Mouse (Mus musculus) Patski (cell line): Measurements from ENCODE around the gene Tat. TPM values are rescaled to one million over a fixed set of nuclear protein-coding genes. Genes with fewer than 3 reads are reported as not detected.

Experiments
- ATAC-seq: fragments of 100-300 bp; one replicate; pipeline ENCODE4 v1.8.0; 2021
- CTCF ChIA-PET: fragments of 350-600 bp; sonication (Branson Sonifier 250); formaldehyde crosslinking; loops from one replicate; lab custom pipeline; 2022; ENCODE audit warnings: inconsistent platforms; lab: Charles Lee
- POLR2A ChIA-PET: fragments of 350-600 bp; sonication (Branson Sonifier 250); formaldehyde crosslinking; loops from one replicate; lab custom pipeline; 2022; ENCODE audit warnings: antibody characterized with exemption, inconsistent platforms; lab: Charles Lee
- DNase-seq: peaks from one replicate; pipeline ENCODE4 v3.0.0-alpha.2; 2011; ENCODE audit warnings: low read depth, low spot score
- H3K27me3 ChIP-seq: fragments of 371-371 bp; one replicate; pipeline ENCODE4 v1.5.1; 2021
- CTCF ChIP-seq: fragments of 100-300 bp; IDR thresholded peaks from one replicate; pipeline ENCODE4 v1.5.1; 2021
- in situ Hi-C: fragments of 300-500 bp; cut with MboI; formaldehyde crosslinking; loops from 3 replicates; pipeline ENCODE4 v1.11.1; 2018; ENCODE audit warnings: low pct_unique_long_range_greater_than_20kb, mixed read lengths
- polyA plus RNA-seq: library from polyadenylated mRNA; unstranded; gene quantifications from one replicate; pipeline ENCODE4 v1.2.3, GENCODE M21; 2021

Tat gene
- polyA plus RNA-seq, 1 experiment from 2014 or later = 0.04 TPM

GRCm38 (mm10) chr8:109972901-109973300, 17.3 kb upstream of the Tat start:
- in situ Hi-C loops = loop anchor here (5.0 kb wide), 1 partner anchor 94 kb away; no protein-coding TSS in a partner anchor
- DNase-seq (no peak), ATAC-seq (no peak)
- peaks cover 4% of the 10 kb centered on the region for H3K27me3 ChIP-seq
- POLR2A ChIA-PET = no interaction called here
- no peak for TF ChIP-seq CTCF
- CTCF ChIA-PET = interaction anchor here (1.1 to 3.8 kb wide), 3 partner anchors 18 to 98 kb away, joined by 3 to 22 read pairs (median 5); no protein-coding TSS in a partner anchor

- CTCF ChIA-PET = no interaction called here
- DNase-seq (no peak), ATAC-seq (no peak)
- peaks cover 4% of the 10 kb centered on the region for H3K27me3 ChIP-seq
- POLR2A ChIA-PET = no interaction called here
- in situ Hi-C loops = no loop called here
- TF ChIP-seq CTCF = no peak
Measured at GRCm38 (mm10) chr8:109979339-109979738, 10.9 kb upstream of the Tat start.

- TF ChIP-seq CTCF = no peak
- DNase-seq (no peak), ATAC-seq (no peak)
- ChIA-PET CTCF (no interaction called here), POLR2A (no interaction called here)
- H3K27me3 ChIP-seq = peaks cover 10% of the 10 kb centered on the region
- in situ Hi-C loops = no loop called here
Measured at GRCm38 (mm10) chr8:109982386-109983105, 7.7 kb upstream of the Tat start.

GRCm38 (mm10) chr8:109983944-109984343, 6.3 kb upstream of the Tat start:
- CTCF ChIA-PET = no interaction called here

GRCm38 (mm10) chr8:109986384-109986783, 3.9 kb upstream of the Tat start:
- in situ Hi-C loops = no loop called here
- H3K27me3 ChIP-seq = peaks cover 10% of the 10 kb centered on the region
- no peak for TF ChIP-seq CTCF
- no peak for ATAC-seq
- DNase-seq = no peak
- ChIA-PET CTCF (no interaction called here), POLR2A (no interaction called here)

More at GRCm38 (mm10) chr8:109983944-109984343, 6.3 kb upstream of the Tat start:
- no peak for DNase-seq
- no peak for ATAC-seq
- no peak for TF ChIP-seq CTCF
- in situ Hi-C loops = no loop called here
- POLR2A ChIA-PET = no interaction called here
- H3K27me3 ChIP-seq = peaks cover 10% of the 10 kb centered on the region

GRCm38 (mm10) chr8:109987776-109988175, 2.5 kb upstream of the Tat start:
- peaks cover 7% of the 10 kb centered on the region for H3K27me3 ChIP-seq
- in situ Hi-C loops = no loop called here
- TF ChIP-seq CTCF = no peak
- ChIA-PET POLR2A (no interaction called here), CTCF (no interaction called here)
- DNase-seq (no peak), ATAC-seq (no peak)

GRCm38 (mm10) chr8:109989151-109989550, 1.1 kb upstream of the Tat start:
- ATAC-seq = no peak
- in situ Hi-C loops = no loop called here
- CTCF ChIA-PET = no interaction called here

GRCm38 (mm10) chr8:109992166-109992565, 1.9 kb downstream of the Tat start:
- ATAC-seq = no peak
- in situ Hi-C loops = no loop called here
- no peaks in the 10 kb centered on the region for H3K27me3 ChIP-seq
- no peak for TF ChIP-seq CTCF
- CTCF ChIA-PET = interaction anchor here (1.6 to 1.8 kb wide), 2 partner anchors 22 to 29 kb away, joined by 5 to 6 read pairs; no protein-coding TSS in a partner anchor
- DNase-seq = no peak
- POLR2A ChIA-PET = no interaction called here

More at GRCm38 (mm10) chr8:109989151-109989550, 1.1 kb upstream of the Tat start:
- H3K27me3 ChIP-seq = peaks cover 7% of the 10 kb centered on the region
- POLR2A ChIA-PET = no interaction called here
- no peak for TF ChIP-seq CTCF
- no peak for DNase-seq

- ChIA-PET POLR2A (no interaction called here), CTCF (interaction anchor here (1.8 kb wide), 1 partner anchor 30 kb away, joined by 5 read pairs; no protein-coding TSS in a partner anchor)
- in situ Hi-C loops = no loop called here
- no peak for TF ChIP-seq CTCF
- ATAC-seq (no peak), DNase-seq (no peak)
- no peaks in the 10 kb centered on the region for H3K27me3 ChIP-seq
Measured at GRCm38 (mm10) chr8:109992951-109993350, 2.7 kb downstream of the Tat start.

- H3K27me3 ChIP-seq = no peaks in the 10 kb centered on the region
- CTCF ChIA-PET = no interaction called here
- in situ Hi-C loops = no loop called here
- POLR2A ChIA-PET = no interaction called here
- ATAC-seq (no peak), DNase-seq (no peak)
- no peak for TF ChIP-seq CTCF
Measured at GRCm38 (mm10) chr8:109997381-109997780, 7.1 kb downstream of the Tat start.

GRCm38 (mm10) chr8:109998066-109998465, 7.8 kb downstream of the Tat start:
- TF ChIP-seq CTCF = no peak
- DNase-seq = no peak
- POLR2A ChIA-PET = no interaction called here
- CTCF ChIA-PET = no interaction called here
- no peaks in the 10 kb centered on the region for H3K27me3 ChIP-seq
- ATAC-seq = no peak
- in situ Hi-C loops = no loop called here
